Mouse (Mus musculus) brain, embryonic 14.5 days (tissue): Measurements from ENCODE around the gene St8sia1.

Source experiments
- CTCF ChIP-seq: fragments of 200-500 bp; IDR thresholded peaks from 2 replicates; pipeline ENCODE4 v1.5.1; 2012; ENCODE audit warnings: inconsistent platforms, mild to moderate bottlenecking, moderate library complexity, borderline replicate concordance; ENCODE audit not compliant: insufficient read depth, insufficient read length; ENCODE audit errors: extremely low read depth
- POLR2A ChIP-seq: fragments of 200-500 bp; IDR thresholded peaks from 2 replicates; pipeline ENCODE4 v1.6.1; 2012; ENCODE audit warnings: mild to moderate bottlenecking, inconsistent platforms, borderline replicate concordance; ENCODE audit not compliant: poor library complexity, insufficient read depth, insufficient read length, severe bottlenecking; ENCODE audit errors: extremely low read depth

GRCm38 (mm10) chr6:142955281-142955680 is 9.0 kb downstream of the St8sia1 start:
- TF ChIP-seq CTCF (no peak), POLR2A (no peak)
